Mouse (Mus musculus) forebrain, embryonic 10.5 days (tissue): Measurements from ENCODE around the gene Arhgap21. TPM values are rescaled to one million over a fixed set of nuclear protein-coding genes. Genes with fewer than 3 reads are reported as not detected.

Source experiments
- DNase-seq: peaks from one replicate; pipeline ENCODE4 v3.0.0-alpha.2; 2017; ENCODE audit warnings: low spot score; ENCODE audit errors: extremely low spot score
- H3K27ac ChIP-seq: fragments of 300-500 bp; sonication (generic); 2 replicates; pipeline ENCODE4 v1.5.1; 2016; ENCODE audit warnings: mild to moderate bottlenecking
- H3K27me3 ChIP-seq: fragments of 300-500 bp; sonication (generic); 2 replicates; pipeline ENCODE4 v1.6.1; 2016; ENCODE audit warnings: mild to moderate bottlenecking; ENCODE audit not compliant: poor library complexity, severe bottlenecking
- H3K36me3 ChIP-seq: fragments of 300-500 bp; sonication (generic); replicated peaks from 2 replicates; pipeline ENCODE4 v1.6.1; 2016; ENCODE audit warnings: mild to moderate bottlenecking, moderate library complexity
- H3K4me1 ChIP-seq: fragments of 300-500 bp; sonication (generic); 2 replicates; pipeline ENCODE4 v1.6.1; 2016
- H3K4me3 ChIP-seq: fragments of 300-500 bp; sonication (generic); 2 replicates; pipeline ENCODE4 v1.5.1; 2016; ENCODE audit warnings: mild to moderate bottlenecking, moderate library complexity
- H3K9me3 ChIP-seq: fragments of 300-500 bp; sonication (generic); 2 replicates; pipeline ENCODE4 v1.6.1; 2016; ENCODE audit warnings: mild to moderate bottlenecking, moderate library complexity
- WGBS: fragments of 180-500 bp; shearing (Covaris S2); methylation state at CpG from one replicate; pipeline ENCODE4 v1.1.7; 2016; 5-methylcytosine and 5-hydroxymethylcytosine counted together
- polyA plus RNA-seq: library from polyadenylated mRNA; unstranded; fragments of >200 nt; fragmentation: Nextera tagmentation; extraction: Ambion mirVana; gene quantifications from 2 replicates; pipeline ENCODE4 v1.2.1, GENCODE M21; 2016

The Arhgap21 gene
- polyA plus RNA-seq, result 24.3 and 27.9 TPM in 2 replicates

GRCm38 (mm10) chr2:20968441-20969200 lies at the start of gene Arhgap21:
Gene Arhgap21 (minus strand): TSS chr2:20968881.
- Histone ChIP-seq H3K4me3 (peak within 1 kb of the TSS; percentile 95), H3K4me1 (peaks cover 47% of the 10 kb centered on the region), H3K36me3 (no peaks in the 10 kb centered on the region), H3K27ac (peak within 1 kb of the TSS; percentile 100), H3K27me3 (no peaks in the 10 kb centered on the region), H3K9me3 (no peaks in the 10 kb centered on the region)
- under 1% methylated on average over 96 of the region's 102 CpGs for WGBS
- DNase-seq, result peak; percentile 67

DNA sequence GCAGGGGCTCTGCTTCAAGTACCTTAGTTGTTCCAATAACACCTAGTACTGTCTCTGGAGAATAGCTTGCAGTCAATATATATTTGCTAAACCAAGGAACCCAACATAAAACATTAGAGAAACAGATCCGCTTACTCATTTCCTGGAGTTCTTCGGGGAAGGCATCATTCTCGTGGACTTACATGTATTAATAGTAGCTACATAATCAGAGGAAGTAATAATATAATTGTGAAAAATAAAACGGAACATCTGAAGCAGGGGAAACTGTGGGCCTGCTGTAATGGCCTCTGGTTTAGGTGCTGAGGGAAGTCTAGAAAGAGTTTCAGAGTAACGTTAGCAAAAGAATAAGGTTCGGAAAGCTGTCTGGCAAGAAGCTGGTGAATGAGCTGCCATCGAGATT lies 47.9 kb upstream of the Arhgap21 start:
- Histone ChIP-seq H3K9me3 (no peaks in the 10 kb centered on the region), H3K27ac (peak overlapping the region; percentile 44; the same call in 1 of the 2 replicates), H3K4me3 (no peak overlapping the region), H3K27me3 (no peaks in the 10 kb centered on the region), H3K4me1 (peaks cover 13% of the 10 kb centered on the region), H3K36me3 (no peaks in the 10 kb centered on the region)
- 85% methylated on average over 7 of the region's 7 CpGs for WGBS
- no peak for DNase-seq

DNA sequence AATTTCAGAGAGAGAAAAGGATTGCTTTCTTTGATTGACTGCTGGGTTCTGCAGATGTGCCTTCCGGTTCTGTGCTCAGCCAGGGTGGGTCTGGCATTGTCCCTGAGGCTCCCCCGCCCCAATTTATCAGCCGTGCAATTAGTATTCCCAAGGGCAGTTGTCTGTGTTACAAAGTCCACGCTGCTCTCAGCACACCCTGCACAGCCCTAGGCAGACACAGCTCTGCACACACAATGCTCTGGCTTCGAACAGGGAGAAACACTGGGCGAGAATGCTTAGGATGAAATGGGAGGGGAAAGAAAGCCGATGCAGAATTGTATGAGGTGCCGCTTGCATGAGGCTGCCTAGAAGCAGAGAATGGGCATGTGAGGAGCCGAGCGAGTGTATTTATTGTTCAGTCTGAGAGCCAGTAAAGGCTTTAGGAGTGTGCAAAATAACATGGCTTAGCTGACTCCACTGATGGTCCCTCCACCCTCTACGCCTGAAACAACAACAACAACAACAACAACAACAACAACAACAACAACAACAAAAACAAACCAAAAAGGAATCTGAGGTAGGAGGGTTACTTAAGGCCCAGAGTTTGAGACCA lies 42.2 kb upstream of the Arhgap21 start:
- Histone ChIP-seq H3K4me3 (peak overlapping the region; percentile 25), H3K27me3 (no peaks in the 10 kb centered on the region), H3K4me1 (peaks cover 47% of the 10 kb centered on the region), H3K9me3 (no peaks in the 10 kb centered on the region), H3K36me3 (no peaks in the 10 kb centered on the region), H3K27ac (peak overlapping the region; percentile 92)
- 37% methylated on average over 11 of the region's 11 CpGs for WGBS
- peak; percentile 72 for DNase-seq

GRCm38 (mm10) chr2:21010219-21010618 lies 41.5 kb upstream of the Arhgap21 start:
- peak overlapping the region; percentile 92 for H3K27ac ChIP-seq
- H3K27me3 ChIP-seq, result no peaks in the 10 kb centered on the region
- H3K36me3 ChIP-seq, result no peaks in the 10 kb centered on the region
- H3K9me3 ChIP-seq, result no peaks in the 10 kb centered on the region
- peak; percentile 84 for DNase-seq
- peak overlapping the region; percentile 20 for H3K4me3 ChIP-seq
- WGBS, result 24% methylated on average over 9 of the region's 9 CpGs
- H3K4me1 ChIP-seq, result peaks cover 50% of the 10 kb centered on the region

DNA sequence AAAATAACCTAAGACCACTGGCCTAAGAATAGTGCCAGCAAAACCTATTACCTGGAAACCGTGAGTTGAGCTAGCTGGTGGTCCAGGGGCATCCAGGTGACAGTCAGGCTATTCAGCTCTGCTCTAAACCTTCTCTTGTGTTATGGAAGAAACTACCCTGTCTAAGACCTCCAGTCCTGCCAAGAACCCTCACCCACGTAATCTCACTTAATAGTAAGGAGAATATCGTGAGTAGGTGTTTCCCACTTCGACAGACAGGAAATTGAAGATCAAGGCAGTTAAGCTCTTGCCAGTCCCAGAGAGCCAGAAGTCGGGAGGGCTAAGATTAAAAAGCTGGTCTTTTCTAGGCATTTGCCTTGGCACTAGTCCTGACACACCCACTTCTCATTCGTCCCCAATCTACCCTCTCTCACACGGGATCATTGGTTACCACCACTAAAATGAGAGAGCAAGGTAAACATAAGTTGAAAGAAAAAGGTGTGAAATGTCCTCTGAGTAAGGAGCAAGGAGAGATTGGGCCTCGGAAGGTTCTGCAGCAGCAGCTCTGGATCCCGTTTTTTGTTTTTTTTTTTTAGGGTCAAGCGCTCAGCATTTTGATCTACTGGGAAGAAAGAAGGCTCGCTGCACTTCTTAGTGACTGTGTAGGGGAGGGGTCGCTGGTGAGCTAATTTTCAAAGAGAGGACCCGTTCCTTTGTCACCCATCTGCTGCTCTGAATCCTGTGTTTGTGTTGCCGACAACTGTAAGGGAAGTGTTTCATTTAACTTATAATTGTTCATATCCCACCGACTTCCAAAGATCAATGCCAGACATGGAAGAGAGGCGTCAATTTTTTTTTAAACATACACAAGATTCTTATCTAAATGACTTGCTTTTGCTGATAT lies 40.8 kb upstream of the Arhgap21 start:
- H3K27ac ChIP-seq, result peak overlapping the region; percentile 92
- no peaks in the 10 kb centered on the region for H3K36me3 ChIP-seq
- 48% methylated on average over 16 of the region's 16 CpGs for WGBS
- peak; percentile 38 for DNase-seq
- no peaks in the 10 kb centered on the region for H3K9me3 ChIP-seq
- H3K4me1 ChIP-seq, result peaks cover 50% of the 10 kb centered on the region
- H3K27me3 ChIP-seq, result no peaks in the 10 kb centered on the region
- 0 out of 2 replicates have a peak overlapping the region, but pooled peaks have one; percentile 20 for H3K4me3 ChIP-seq

DNA sequence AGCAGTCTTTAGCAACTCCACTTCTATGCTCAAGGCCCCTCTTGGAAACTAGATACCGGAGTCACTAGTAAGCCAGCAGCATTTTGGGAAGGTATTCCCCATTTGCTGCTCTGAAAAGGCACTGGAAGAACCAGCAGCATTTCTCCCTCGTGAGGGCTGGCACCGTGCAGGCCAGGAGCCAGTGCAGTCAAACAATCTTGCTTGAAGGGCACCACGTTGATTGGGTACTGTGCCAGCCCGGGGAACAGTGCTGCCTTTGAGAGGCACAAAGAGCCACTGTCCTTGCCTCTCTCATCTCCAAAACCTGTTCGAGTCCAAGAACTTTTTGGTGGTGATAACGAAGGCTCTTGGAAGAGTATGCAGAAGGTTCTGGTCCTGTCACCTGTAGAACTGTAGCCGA lies 33.9 kb upstream of the Arhgap21 start:
- 92% methylated on average over 8 of the region's 8 CpGs for WGBS
- Histone ChIP-seq H3K27me3 (no peaks in the 10 kb centered on the region), H3K27ac (no peak overlapping the region), H3K4me1 (peaks cover 6% of the 10 kb centered on the region; the same call in 1 of the 2 replicates), H3K9me3 (no peaks in the 10 kb centered on the region), H3K4me3 (no peak overlapping the region), H3K36me3 (no peaks in the 10 kb centered on the region)
- no peak for DNase-seq

- DNase-seq, result no peak
- 71% methylated on average over 5 of the region's 5 CpGs for whole genome bisulfite sequencing
- H3K27ac ChIP-seq, result no peak overlapping the region
- 0 out of 2 replicates have a peak, but pooled peaks cover 2% of the 10 kb centered on the region for H3K4me1 ChIP-seq
- H3K9me3 ChIP-seq, result no peaks in the 10 kb centered on the region
- no peak overlapping the region for H3K4me3 ChIP-seq
- H3K36me3 ChIP-seq, result no peaks in the 10 kb centered on the region
- no peaks in the 10 kb centered on the region for H3K27me3 ChIP-seq
Observed at GRCm38 (mm10) chr2:21001156-21001555, 32.5 kb upstream of the Arhgap21 start.

DNA sequence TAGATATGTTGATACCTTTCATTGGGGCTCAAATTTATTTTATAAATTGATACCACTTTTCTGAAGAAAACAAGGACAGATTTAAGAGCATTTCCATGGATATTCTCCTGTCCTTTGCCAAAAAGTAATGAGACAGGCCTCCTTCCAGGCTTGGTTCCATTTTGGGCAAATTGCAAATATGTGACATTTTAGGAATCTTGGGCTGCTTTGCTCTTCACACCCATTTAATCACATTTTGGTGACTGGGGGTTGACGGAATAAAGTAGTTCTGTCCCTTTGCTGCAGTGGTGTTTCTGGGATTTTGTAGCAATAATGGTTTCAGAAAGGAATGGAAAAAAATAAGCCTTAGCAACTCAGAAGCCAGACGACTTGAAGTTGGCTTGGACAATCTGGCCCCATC lies 26.9 kb upstream of the Arhgap21 start:
- Histone ChIP-seq H3K36me3 (no peaks in the 10 kb centered on the region), H3K4me3 (no peak overlapping the region), H3K27me3 (no peaks in the 10 kb centered on the region), H3K4me1 (no peaks in the 10 kb centered on the region), H3K9me3 (peaks cover 9% of the 10 kb centered on the region; the same call in 1 of the 2 replicates), H3K27ac (no peak overlapping the region)
- 91% methylated on average over 2 of the region's 2 CpGs for WGBS
- DNase-seq, result no peak

DNA sequence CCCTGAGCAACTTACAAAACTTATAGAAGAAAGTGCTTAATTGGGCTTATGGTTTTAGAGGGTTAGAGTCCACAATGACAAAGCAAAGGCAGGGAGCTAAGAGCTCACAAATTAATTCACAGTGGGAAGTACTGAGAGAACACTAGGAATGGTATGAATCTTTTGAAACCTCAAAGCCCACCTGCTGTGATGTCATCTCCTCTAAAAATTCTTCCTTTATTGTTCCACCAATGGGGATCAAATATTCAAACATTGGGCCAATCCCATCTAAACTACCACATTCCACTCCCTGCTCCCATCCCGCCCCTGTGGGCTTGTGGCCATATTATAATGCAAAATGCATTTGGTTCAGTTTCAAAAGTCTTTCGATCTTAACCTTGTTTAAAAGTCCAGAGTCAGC lies 22.8 kb upstream of the Arhgap21 start:
- Histone ChIP-seq H3K36me3 (no peaks in the 10 kb centered on the region), H3K4me3 (no peak overlapping the region), H3K4me1 (no peaks in the 10 kb centered on the region), H3K9me3 (peaks cover 9% of the 10 kb centered on the region; the same call in 1 of the 2 replicates), H3K27me3 (no peaks in the 10 kb centered on the region), H3K27ac (no peak overlapping the region)
- DNase-seq, result no peak
- 91% methylated on average over 2 of the region's 2 CpGs for WGBS

DNA sequence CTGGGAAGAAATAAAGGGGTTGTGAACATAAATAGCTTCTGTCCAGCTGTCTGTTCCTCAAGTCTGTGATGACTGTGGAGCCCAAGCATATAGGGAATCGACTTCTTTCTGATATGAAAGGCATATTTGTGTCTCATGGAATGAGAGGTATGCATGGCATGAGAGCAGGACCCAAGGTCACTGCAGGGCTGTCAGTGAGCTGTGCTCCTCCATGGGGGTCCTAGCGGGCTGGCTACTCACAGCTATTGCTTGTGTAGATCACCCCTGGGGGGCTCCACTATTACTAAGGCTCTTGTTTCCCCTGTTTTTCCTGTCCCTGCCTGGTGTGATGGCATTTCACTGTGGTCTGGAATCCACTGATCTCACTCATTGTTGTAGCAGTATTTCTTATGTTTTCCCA lies 22.2 kb upstream of the Arhgap21 start:
- 64% methylated on average over 2 of the region's 2 CpGs for WGBS
- no peaks in the 10 kb centered on the region for H3K36me3 ChIP-seq
- peaks cover 9% of the 10 kb centered on the region; the same call in 1 of the 2 replicates for H3K9me3 ChIP-seq
- no peaks in the 10 kb centered on the region for H3K27me3 ChIP-seq
- H3K4me1 ChIP-seq, result no peaks in the 10 kb centered on the region
- H3K27ac ChIP-seq, result no peak overlapping the region
- H3K4me3 ChIP-seq, result no peak overlapping the region
- no peak for DNase-seq

- no peaks in the 10 kb centered on the region for H3K4me1 ChIP-seq
- no peak overlapping the region for H3K27ac ChIP-seq
- no peaks in the 10 kb centered on the region for H3K27me3 ChIP-seq
- H3K4me3 ChIP-seq, result no peak overlapping the region
- 87% methylated on average over 3 of the region's 3 CpGs for WGBS
- H3K9me3 ChIP-seq, result peaks cover 9% of the 10 kb centered on the region; the same call in 1 of the 2 replicates
- DNase-seq, result no peak
- H3K36me3 ChIP-seq, result no peaks in the 10 kb centered on the region
Observed at GRCm38 (mm10) chr2:20990056-20990455, 21.4 kb upstream of the Arhgap21 start.

DNA sequence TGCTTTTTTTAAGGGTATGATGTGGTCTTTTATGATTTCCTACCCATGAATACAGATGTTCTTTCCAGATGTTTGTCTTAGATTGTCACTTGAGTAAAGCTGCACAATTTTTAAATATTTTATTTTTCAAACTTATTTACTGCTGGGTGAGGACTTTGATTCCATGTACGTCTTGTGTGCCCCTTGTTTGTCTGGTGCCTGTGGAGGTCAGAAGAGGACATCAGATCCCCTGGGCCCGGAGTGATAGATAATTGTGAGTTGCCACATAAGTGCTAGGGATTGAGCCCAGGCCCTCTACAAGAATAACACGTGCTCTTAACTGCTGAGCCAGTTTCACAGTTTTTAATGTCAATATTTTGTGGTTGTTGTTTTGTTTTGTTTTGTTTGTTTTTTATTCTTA lies 19.1 kb upstream of the Arhgap21 start:
- Histone ChIP-seq H3K27me3 (no peaks in the 10 kb centered on the region), H3K27ac (no peak overlapping the region), H3K36me3 (no peaks in the 10 kb centered on the region), H3K4me3 (no peak overlapping the region), H3K4me1 (no peaks in the 10 kb centered on the region), H3K9me3 (peaks cover 9% of the 10 kb centered on the region; the same call in 1 of the 2 replicates)
- 81% methylated on average over 3 of the region's 3 CpGs for WGBS
- no peak for DNase-seq
